Mouse (Mus musculus) heart, embryonic 14.5 days (tissue): ENCODE results near the gene Nol10. TPM values are rescaled to one million over a fixed set of nuclear protein-coding genes. Genes with fewer than 3 reads are reported as not detected.

ENCODE experiments used
- ATAC-seq: fragments of 200-750 bp; cut with Nextera tagmentation; 2 replicates; pipeline ENCODE4 v1.8.0; 2017; ENCODE audit warnings: low read depth, moderate TSS enrichment; ENCODE audit not compliant: insufficient number of reproducible peaks, insufficient read depth, low FRiP score
- H3K27ac ChIP-seq, 2 experiments: fragments of 200-500 bp in 1 of 2; fragments of 300-500 bp in 1 of 2; sonication (generic) in 1 of 2; replicated peaks in 1 of 2; 2 replicates each; pipeline ENCODE4 v1.5.1; 2012 to 2014; ENCODE audit warnings: low read depth in 2 of 2, low read length in 2 of 2, control low read depth in 1 of 2, mild to moderate bottlenecking in 1 of 2, mixed read lengths in 1 of 2; ENCODE audit not compliant: control insufficient read depth in 1 of 2, insufficient read depth in 1 of 2
- H3K27me3 ChIP-seq: fragments of 300-500 bp; sonication (generic); 2 replicates; pipeline ENCODE4 v1.6.1; 2014; ENCODE audit warnings: mild to moderate bottlenecking, low read length, control low read depth; ENCODE audit not compliant: control insufficient read depth, insufficient read depth
- H3K36me3 ChIP-seq: fragments of 300-500 bp; sonication (generic); 2 replicates; pipeline ENCODE4 v1.6.1; 2014; ENCODE audit warnings: mild to moderate bottlenecking, control low read depth, low read length, mixed read lengths; ENCODE audit not compliant: control insufficient read depth, insufficient read depth
- H3K4me1 ChIP-seq, 2 experiments: fragments of 200-500 bp in 1 of 2; fragments of 300-500 bp in 1 of 2; sonication (generic) in 1 of 2; 2 replicates each; pipeline ENCODE4 v1.6.1; 2012 to 2014; ENCODE audit warnings: low read length in 2 of 2, control low read depth in 1 of 2, mixed read lengths in 1 of 2; ENCODE audit not compliant: control insufficient read depth in 2 of 2, insufficient read depth in 2 of 2
- H3K4me2 ChIP-seq: fragments of 300-500 bp; sonication (generic); 2 replicates; pipeline ENCODE4 v1.6.1; 2014; ENCODE audit warnings: mild to moderate bottlenecking, low read length
- H3K4me3 ChIP-seq, 2 experiments: fragments of 200-500 bp in 1 of 2; fragments of 300-500 bp in 1 of 2; sonication (generic) in 1 of 2; 2 replicates each; pipeline ENCODE4 v1.5.1; 2012 to 2014; ENCODE audit warnings: low read length in 2 of 2, mild to moderate bottlenecking in 2 of 2, control low read depth in 1 of 2, low read depth in 1 of 2, moderate library complexity in 1 of 2; ENCODE audit not compliant: control insufficient read depth in 1 of 2, insufficient read depth in 1 of 2
- H3K9ac ChIP-seq: fragments of 300-500 bp; sonication (generic); 2 replicates; pipeline ENCODE4 v1.6.1; 2014; ENCODE audit warnings: mild to moderate bottlenecking, low read length
- H3K9me3 ChIP-seq: fragments of 300-500 bp; sonication (generic); 2 replicates; pipeline ENCODE4 v1.6.1; 2016; ENCODE audit warnings: low read length, control low read depth; ENCODE audit not compliant: control insufficient read depth
- WGBS: fragments of 180-500 bp; shearing (Covaris S2); extraction: QIAGEN DNeasy Blood & Tissue Kit; methylation state at CpG from one replicate; pipeline ENCODE4 v1.1.7; 2014; 5-methylcytosine and 5-hydroxymethylcytosine counted together
- polyA plus RNA-seq: library from polyadenylated mRNA; unstranded; fragments of >200 nt; fragmentation: Nextera tagmentation; extraction: Ambion mirVana; gene quantifications from 2 replicates; pipeline ENCODE4 v1.2.1, GENCODE M21; 2014

Gene Nol10
- polyA plus RNA-seq, 1 experiment from 2014 or later = 11.3 TPM

DNA sequence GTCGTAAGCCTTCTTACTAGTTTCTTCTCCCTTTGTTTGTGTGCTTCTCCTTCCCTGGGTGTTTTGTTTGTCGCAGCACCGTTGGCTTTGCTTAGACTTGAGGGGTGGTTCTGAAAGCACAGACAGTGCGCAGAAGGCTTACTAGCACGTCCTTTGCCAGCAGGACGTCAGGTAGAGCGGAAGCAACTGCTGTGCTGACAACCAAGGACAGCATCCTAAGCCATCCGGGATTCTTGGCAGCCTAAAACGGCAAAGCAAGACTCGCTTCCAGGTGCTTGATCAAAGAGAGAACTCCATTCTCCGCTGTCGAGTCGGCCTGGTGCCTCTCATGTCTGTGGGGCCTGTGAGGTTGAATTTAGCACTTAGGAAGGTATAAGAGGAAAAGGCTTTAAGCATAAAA is 44.9 kb downstream of the Nol10 start:
- Histone ChIP-seq H3K36me3 (peaks cover 5% of the 10 kb centered on the region; the same call in 1 of the 2 replicates), H3K4me1 (peaks cover 2 to 5% of the 10 kb centered on the region in 2 experiments; a peak in 1 of 4 replicates), H3K27ac (no peak overlapping the region), H3K9me3 (no peaks in the 10 kb centered on the region), H3K27me3 (no peaks in the 10 kb centered on the region), H3K4me2 (no peak overlapping the region), H3K4me3 (no peak overlapping the region), H3K9ac (no peak overlapping the region)
- ATAC-seq = no peak
- 72% methylated on average over 13 of the region's 13 CpGs for WGBS

DNA sequence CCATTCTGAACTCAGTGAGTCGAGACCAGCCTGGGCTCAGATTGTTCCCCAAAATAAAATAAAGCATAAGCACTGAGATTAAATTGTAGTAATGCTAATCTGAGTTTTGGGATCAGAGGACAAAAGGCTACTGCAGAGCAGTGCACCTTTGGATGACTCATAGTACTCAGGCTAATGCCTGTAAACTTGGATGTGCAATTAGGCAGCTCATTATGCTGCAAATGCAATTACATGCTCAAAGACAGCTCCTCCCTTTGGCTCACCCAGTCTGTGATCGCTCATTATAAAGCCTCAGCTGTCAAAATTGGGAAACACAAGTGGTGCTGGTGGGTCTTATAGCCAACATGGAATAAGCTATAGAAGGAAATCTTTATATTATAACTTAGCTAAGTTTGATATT is 48.9 kb downstream of the Nol10 start:
- no peaks in the 10 kb centered on the region for H3K9me3 ChIP-seq
- H3K27me3 ChIP-seq = no peaks in the 10 kb centered on the region
- no peak overlapping the region for H3K27ac ChIP-seq
- no peaks in the 10 kb centered on the region for H3K4me1 ChIP-seq
- 81% methylated on average over 2 of the region's 2 CpGs for WGBS
- ATAC-seq = no peak
- H3K4me3 ChIP-seq = no peak overlapping the region
- no peak overlapping the region for H3K9ac ChIP-seq
- peaks cover 5% of the 10 kb centered on the region for H3K36me3 ChIP-seq
- no peak overlapping the region for H3K4me2 ChIP-seq

DNA sequence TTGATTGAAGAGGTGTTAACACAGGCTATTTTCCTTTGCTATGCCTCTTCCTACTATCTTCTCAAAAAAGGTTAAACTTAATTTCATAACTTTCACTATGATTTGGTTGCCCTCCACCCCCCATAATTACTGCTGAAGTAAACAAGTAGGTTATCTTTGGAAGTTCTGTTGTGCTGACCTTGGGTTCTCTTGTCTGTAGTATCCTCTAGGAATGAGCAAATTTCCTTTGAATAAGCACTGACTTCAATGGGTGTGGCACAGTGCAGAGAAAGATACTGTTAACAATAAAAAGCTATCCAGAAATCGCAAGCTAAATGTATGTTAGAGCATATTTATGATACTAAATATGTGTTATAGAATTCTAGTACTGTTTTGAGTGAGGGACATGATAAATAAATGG is 53.2 kb downstream of the Nol10 start:
- Histone ChIP-seq H3K27ac (no peak overlapping the region), H3K9me3 (no peaks in the 10 kb centered on the region)
- 83% methylated on average over 1 of the region's 1 CpGs for WGBS

DNA sequence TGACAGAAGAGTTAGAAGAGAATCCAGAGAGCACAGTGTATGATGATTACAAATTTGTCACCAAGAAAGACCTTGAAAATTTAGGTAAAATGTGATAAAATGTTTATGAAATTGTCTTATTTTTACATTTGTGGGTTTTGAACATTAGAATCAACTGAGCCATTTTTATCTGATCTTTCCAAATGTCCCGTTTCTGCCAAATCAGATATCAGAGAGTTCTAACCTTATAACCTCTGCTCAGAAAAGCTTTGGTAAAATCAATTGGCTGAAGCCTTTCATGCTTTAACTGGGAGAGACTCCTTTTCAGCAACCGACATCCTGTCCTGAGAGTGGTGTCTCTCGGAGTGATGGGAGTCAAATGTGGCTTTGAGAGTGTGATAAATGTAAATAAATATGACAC is 53.9 kb downstream of the Nol10 start:
- no peaks in the 10 kb centered on the region for H3K4me1 ChIP-seq

More for the DNA sequence above, 53.2 kb downstream of the Nol10 start:
- Histone ChIP-seq H3K4me1 (no peaks in the 10 kb centered on the region), H3K4me3 (no peak overlapping the region), H3K9ac (no peak overlapping the region), H3K36me3 (peaks cover 38% of the 10 kb centered on the region), H3K27me3 (no peaks in the 10 kb centered on the region), H3K4me2 (no peak overlapping the region)
- ATAC-seq = no peak

DNA sequence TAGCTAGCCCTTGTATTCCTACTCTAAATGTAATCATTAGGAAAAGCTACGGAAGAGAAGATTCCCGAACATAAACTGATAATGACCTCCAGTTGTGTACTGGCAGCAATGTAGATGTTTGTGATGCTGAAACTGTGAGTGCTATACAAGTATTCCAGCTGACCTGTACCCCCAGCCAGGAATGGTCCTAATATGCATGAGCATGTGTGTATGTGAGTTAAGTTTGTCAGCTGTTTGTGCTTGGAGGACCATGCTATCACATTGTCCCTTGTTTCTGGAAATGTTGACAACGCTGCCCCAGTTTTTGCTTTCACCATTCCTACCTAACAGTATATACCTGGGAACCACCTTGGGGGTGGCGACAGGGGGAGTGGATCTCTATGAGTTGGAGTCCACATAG is 55.7 kb downstream of the Nol10 start:
- no peak for ATAC-seq
- Histone ChIP-seq H3K4me3 (no peak overlapping the region), H3K27me3 (no peaks in the 10 kb centered on the region), H3K4me2 (no peak overlapping the region), H3K4me1 (no peaks in the 10 kb centered on the region), H3K9me3 (no peaks in the 10 kb centered on the region), H3K27ac (no peak overlapping the region), H3K36me3 (peaks cover 55% of the 10 kb centered on the region), H3K9ac (no peak overlapping the region)
- 95% methylated on average over 4 of the region's 4 CpGs for WGBS

More for the DNA sequence above, 53.9 kb downstream of the Nol10 start:
- H3K9me3 ChIP-seq = no peaks in the 10 kb centered on the region
- H3K27ac ChIP-seq = no peak overlapping the region
- H3K4me2 ChIP-seq = no peak overlapping the region
- H3K4me3 ChIP-seq = no peak overlapping the region
- ATAC-seq = no peak
- no peaks in the 10 kb centered on the region for H3K27me3 ChIP-seq
- WGBS = 75% methylated on average over 3 of the region's 3 CpGs
- H3K9ac ChIP-seq = no peak overlapping the region
- H3K36me3 ChIP-seq = peaks cover 45% of the 10 kb centered on the region

DNA sequence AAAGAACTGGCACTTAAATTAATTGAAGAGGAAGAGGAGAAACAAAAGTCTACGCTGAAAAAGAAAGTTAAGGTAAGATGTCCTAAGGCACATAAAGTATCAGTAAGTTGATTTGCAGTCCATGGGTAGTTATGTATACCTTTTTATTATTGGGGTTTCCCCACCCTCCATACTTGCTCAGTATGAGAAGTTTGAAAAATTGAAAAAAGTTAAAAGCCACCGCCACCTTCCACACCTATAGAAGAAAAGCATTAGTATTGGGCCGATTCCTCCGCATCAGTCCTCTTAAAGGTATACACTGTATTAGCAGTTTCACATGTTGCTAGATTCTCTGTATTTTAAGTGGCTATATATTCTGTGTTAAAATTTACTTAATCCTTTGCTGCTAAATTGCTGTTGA is 58.6 kb downstream of the Nol10 start:
- no peak overlapping the region for H3K4me3 ChIP-seq
- no peak for ATAC-seq
- peaks cover 1 to 3% of the 10 kb centered on the region in 2 experiments; a peak in 3 of 4 replicates for H3K4me1 ChIP-seq
- 92% methylated on average over 4 of the region's 4 CpGs for WGBS
- H3K36me3 ChIP-seq = peaks cover 55% of the 10 kb centered on the region
- no peaks in the 10 kb centered on the region for H3K27me3 ChIP-seq
- no peak overlapping the region for H3K4me2 ChIP-seq
- H3K9ac ChIP-seq = no peak overlapping the region
- no peaks in the 10 kb centered on the region for H3K9me3 ChIP-seq
- H3K27ac ChIP-seq = no peak overlapping the region

DNA sequence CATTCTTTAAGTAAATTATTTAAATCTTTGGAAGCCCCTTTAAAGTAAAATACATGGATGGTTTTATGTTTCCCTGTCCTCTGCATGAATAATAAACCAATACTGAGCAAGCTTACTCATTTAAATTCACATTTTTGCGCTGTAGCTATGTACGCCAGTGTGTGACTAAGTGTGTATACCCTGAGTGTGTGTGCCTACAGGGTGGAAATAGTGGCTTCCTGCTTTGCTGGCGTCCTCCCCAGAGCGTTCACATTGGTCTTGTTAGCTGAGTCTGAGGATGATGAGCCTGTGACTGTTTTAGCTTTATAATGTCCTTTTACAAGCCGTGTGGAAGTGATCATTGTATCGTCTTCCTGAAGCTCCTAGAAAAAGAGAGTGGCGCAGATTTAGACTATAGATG is 60.1 kb downstream of the Nol10 start:
- no peak overlapping the region for H3K27ac ChIP-seq
- H3K36me3 ChIP-seq = peaks cover 47% of the 10 kb centered on the region
- H3K4me2 ChIP-seq = no peak overlapping the region
- WGBS = 91% methylated on average over 7 of the region's 7 CpGs
- H3K4me1 ChIP-seq = peaks cover 2 to 9% of the 10 kb centered on the region in 2 experiments; a peak in 3 of 4 replicates
- no peak for ATAC-seq
- H3K9me3 ChIP-seq = no peaks in the 10 kb centered on the region
- H3K27me3 ChIP-seq = no peaks in the 10 kb centered on the region
- H3K9ac ChIP-seq = no peak overlapping the region
- no peak overlapping the region for H3K4me3 ChIP-seq

DNA sequence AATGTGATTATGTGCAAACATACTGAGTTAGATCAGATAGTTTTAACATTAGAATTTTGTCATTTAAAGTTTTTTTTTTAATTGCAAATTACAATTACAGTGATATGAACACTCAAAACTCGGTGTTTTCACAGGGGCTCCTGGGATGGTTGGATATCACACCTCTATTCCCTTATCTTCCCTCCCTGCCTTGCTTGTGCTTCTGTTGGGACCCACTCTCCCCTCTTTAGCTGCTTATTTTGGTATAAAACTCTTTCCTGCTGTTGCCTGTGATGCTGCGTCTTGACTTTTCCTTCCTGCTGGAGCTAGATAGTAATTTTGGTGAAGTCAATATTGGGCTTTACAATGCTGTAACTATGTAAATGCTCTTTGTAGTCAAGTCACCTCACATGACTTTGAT is 63.0 kb downstream of the Nol10 start:
- WGBS = 68% methylated on average over 2 of the region's 2 CpGs
- no peak overlapping the region for H3K9ac ChIP-seq
- no peak for ATAC-seq

More for the DNA sequence above, 63.0 kb downstream of the Nol10 start:
- H3K9me3 ChIP-seq = no peaks in the 10 kb centered on the region
- peaks cover 2 to 9% of the 10 kb centered on the region in 2 experiments; a peak in 3 of 4 replicates for H3K4me1 ChIP-seq
- no peak overlapping the region for H3K27ac ChIP-seq
- H3K27me3 ChIP-seq = no peaks in the 10 kb centered on the region
- H3K4me3 ChIP-seq = no peak overlapping the region
- peaks cover 26% of the 10 kb centered on the region for H3K36me3 ChIP-seq
- H3K4me2 ChIP-seq = no peak overlapping the region
